Mouse (Mus musculus): ENCODE measurements around the gene Nab1. TPM values are rescaled to one million over a fixed set of nuclear protein-coding genes. Genes with fewer than 3 reads are reported as not detected.

The Nab1 gene
- 19.1 and 20.3 TPM in 2 replicates for polyA plus RNA-seq (2012; rRNA removed)

DNA sequence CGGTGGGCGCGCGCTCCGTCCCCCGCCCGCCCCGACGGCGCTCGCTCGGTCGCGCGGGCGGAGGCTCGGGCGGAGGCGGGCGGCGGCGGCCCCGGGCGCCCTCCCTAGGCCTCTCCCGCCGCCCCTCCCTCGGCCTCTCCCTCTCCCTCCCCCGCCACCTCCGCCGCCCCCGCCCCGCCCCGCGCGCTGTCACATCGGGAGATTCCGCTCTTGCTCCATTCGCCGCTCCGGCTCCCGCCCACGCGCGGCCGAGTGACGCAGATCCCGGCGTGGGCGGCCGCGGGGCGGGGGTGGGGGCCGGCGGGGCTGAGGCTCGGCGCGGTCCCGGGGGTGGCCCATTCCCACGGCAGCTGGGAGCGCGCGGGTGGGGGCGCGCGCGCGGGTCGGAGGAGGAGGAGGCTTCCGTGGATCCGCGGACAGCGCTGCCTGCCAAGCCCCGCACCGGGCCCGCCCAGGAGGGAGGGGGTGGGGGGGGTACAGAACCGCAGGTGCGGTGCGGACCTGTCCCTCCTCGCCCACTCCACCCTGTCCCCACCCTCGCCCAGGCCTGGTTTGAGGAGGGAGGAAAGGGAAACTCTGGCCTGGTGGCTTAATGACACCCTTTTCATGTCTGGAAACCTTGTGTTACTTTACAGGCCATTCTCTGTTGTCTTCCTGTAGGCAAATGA is at the start of gene Nab1:
Gene Nab1, minus strand, starts transcription at position 366 of the 668 bp plus-strand sequence.

Other genes with a start within 250 kb of the Nab1 start
- gene Nemp2, start 130.0 kb upstream of the Nab1 start, polyA plus RNA-seq (2012; rRNA removed) = 3.1 TPM in 2 replicates
- 2.0 and 2.1 TPM in 2 replicates for gene Mfsd6, start 226.8 kb upstream of the Nab1 start, polyA plus RNA-seq (2012; rRNA removed)